Mouse (Mus musculus) hindbrain, embryonic 13.5 days (tissue): ENCODE results near the gene Lypd4. TPM values are rescaled to one million over a fixed set of nuclear protein-coding genes. Genes with fewer than 3 reads are reported as not detected.
A peak's percentile ranks its signal among the peaks of the same experiment; 100 is the strongest.
"Not testable (repeated sequence)": the region's sequence is repeated elsewhere in the genome, so short reads cannot be mapped to it uniquely, and the experiment has no call there.

Source experiments
- ATAC-seq: fragments of 200-750 bp; cut with Nextera tagmentation; 2 replicates; pipeline ENCODE4 v1.8.0; 2017; ENCODE audit warnings: moderate TSS enrichment; ENCODE audit not compliant: low FRiP score
- H3K27ac ChIP-seq: fragments of 300-500 bp; sonication (generic); 2 replicates; pipeline ENCODE4 v1.5.1; 2015; ENCODE audit warnings: inconsistent platforms, mild to moderate bottlenecking, moderate library complexity
- H3K27me3 ChIP-seq: fragments of 300-500 bp; sonication (generic); 2 replicates; pipeline ENCODE4 v1.6.1; 2015; ENCODE audit warnings: mild to moderate bottlenecking, inconsistent platforms
- H3K36me3 ChIP-seq: fragments of 300-500 bp; sonication (generic); 2 replicates; pipeline ENCODE4 v1.6.1; 2015; ENCODE audit warnings: mild to moderate bottlenecking, inconsistent platforms
- H3K4me1 ChIP-seq: fragments of 300-500 bp; sonication (generic); replicated peaks from 2 replicates; pipeline ENCODE4 v1.6.1; 2015; ENCODE audit warnings: inconsistent platforms
- H3K4me2 ChIP-seq: fragments of 300-500 bp; sonication (generic); 2 replicates; pipeline ENCODE4 v1.6.1; 2015; ENCODE audit warnings: inconsistent platforms, mild to moderate bottlenecking, moderate library complexity
- H3K4me3 ChIP-seq: fragments of 300-500 bp; sonication (generic); 2 replicates; pipeline ENCODE4 v1.5.1; 2015; ENCODE audit warnings: mild to moderate bottlenecking, inconsistent platforms
- H3K9ac ChIP-seq: fragments of 300-500 bp; sonication (generic); 2 replicates; pipeline ENCODE4 v1.6.1; 2015; ENCODE audit warnings: mild to moderate bottlenecking, inconsistent platforms
- H3K9me3 ChIP-seq: fragments of 300-500 bp; sonication (generic); 2 replicates; pipeline ENCODE4 v1.6.1; 2016; ENCODE audit warnings: inconsistent platforms
- WGBS: fragments of 180-500 bp; shearing (Covaris S2); methylation state at CpG from one replicate; pipeline ENCODE4 v1.1.7; 2015; 5-methylcytosine and 5-hydroxymethylcytosine counted together
- polyA plus RNA-seq: library from polyadenylated mRNA; unstranded; fragments of >200 nt; fragmentation: Nextera tagmentation; extraction: Ambion mirVana; gene quantifications from 2 replicates; pipeline ENCODE4 v1.2.1, GENCODE M21; 2015

Lypd4 gene
- polyA plus RNA-seq, 1 experiment from 2014 or later: not detected

DNA sequence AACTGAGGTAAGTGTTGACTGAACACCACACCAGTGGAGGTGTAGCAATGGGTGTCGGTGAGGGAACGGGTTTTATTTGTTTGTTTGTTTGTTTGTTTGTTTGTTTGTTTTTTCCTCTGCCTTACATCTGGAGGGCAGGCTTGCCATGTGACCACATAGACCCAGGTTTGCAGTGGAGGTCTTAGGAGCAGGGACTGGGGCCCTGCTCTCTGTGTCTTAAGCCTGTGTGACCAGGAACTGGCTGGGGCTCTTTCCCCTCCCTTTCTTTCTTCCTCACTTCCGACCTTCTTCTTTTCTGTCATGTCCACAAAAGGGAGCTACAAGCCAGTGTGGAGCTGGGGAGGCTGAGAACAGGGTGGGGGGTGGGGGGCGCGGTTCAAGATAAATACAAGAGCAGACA lies 28.2 kb upstream of the Lypd4 start:
- H3K4me2 ChIP-seq: no peak overlapping the region
- no peak overlapping the region for H3K27ac ChIP-seq
- no peak for ATAC-seq
- peaks cover 12% of the 10 kb centered on the region for H3K4me1 ChIP-seq
- no peaks in the 10 kb centered on the region for H3K27me3 ChIP-seq
- 74% methylated on average over 5 of the region's 5 CpGs for WGBS
- no peaks in the 10 kb centered on the region for H3K9me3 ChIP-seq
- no peaks in the 10 kb centered on the region for H3K36me3 ChIP-seq
- H3K4me3 ChIP-seq: no peak overlapping the region
- H3K9ac ChIP-seq: no peak overlapping the region

DNA sequence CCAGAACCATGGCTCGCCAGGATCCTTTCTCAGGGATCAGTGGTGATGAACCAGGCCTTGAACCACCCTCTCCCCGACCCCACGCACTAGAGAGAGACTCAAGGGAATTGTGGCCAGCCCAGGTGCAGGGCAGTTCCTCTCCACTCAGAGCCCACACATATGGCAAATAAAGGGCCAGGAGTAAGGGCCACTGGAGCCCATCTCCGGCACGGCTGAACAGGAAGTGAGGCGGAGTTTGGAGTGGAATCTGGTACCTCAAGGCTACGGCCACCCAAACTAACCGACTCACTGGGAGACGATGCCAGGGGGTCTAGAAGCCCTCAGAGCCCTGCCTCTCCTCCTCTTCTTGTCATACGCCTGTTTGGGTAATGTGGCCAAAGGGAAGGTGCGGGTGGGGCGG lies 27.5 kb upstream of the Lypd4 start, which contains the start of gene Cd79a:
TSS of gene Cd79a (plus strand) at position 158 of the 400 bp plus-strand sequence.
- WGBS: 84% methylated on average over 12 of the region's 12 CpGs

DNA sequence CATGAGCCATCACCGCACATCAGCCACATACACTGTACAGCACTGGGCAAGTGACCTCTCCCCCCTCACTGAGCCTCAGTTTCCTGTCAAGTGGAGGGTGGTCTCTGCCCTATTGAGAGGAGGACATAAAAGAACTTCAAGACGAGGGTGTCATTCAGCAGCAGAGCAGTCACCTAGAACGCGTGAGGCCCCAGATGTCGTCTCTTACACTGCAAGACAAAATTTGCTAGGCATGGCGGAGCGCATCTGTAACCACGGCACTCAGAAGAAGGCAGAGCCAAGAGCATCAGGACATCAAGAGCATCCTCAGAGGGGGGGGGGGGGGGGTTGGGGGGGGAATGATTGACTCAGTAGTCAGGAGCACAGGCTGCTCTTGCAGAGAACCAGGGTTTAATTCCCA lies 26.5 kb upstream of the Lypd4 start:
- WGBS: 69% methylated on average over 8 of the region's 8 CpGs
- H3K9ac ChIP-seq: no peak overlapping the region

More for the DNA sequence above, 27.5 kb upstream of the Lypd4 start, which contains the start of gene Cd79a:
- no peaks in the 10 kb centered on the region for H3K27me3 ChIP-seq
- H3K27ac ChIP-seq: no peak within 1 kb of the TSS
- H3K4me3 ChIP-seq: no peak within 1 kb of the TSS
- H3K9ac ChIP-seq: no peak within 1 kb of the TSS
- no peak within 1 kb of the TSS for H3K4me2 ChIP-seq
- H3K36me3 ChIP-seq: no peaks in the 10 kb centered on the region
- H3K4me1 ChIP-seq: 0 out of 2 replicates have a peak, but pooled peaks cover 4% of the 10 kb centered on the region
- H3K9me3 ChIP-seq: no peaks in the 10 kb centered on the region
- ATAC-seq: no peak

DNA sequence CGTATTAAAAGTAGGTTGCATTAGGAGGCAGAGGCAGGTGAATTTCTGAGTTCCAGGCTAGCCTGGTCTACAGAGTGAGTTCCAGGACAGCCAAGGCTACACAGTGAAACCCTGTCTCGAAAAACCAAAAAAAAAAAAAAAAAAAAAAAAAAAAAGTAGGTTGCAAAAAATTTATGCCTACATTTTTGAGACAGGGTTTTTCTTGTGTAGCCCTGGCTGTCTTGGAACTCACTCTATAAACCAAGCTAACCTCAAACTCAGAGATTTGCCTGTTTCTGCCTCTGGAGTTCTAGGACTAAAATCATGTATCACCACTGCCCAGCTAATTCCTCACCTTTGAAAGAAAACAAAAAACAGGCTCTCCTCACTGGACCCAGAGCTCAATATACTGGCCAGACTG lies 26.0 kb upstream of the Lypd4 start:
- 86% methylated on average over 2 of the region's 2 CpGs for WGBS
- H3K9ac ChIP-seq, H3K4me1 ChIP-seq, H3K9me3 ChIP-seq, H3K4me3 ChIP-seq, H3K36me3 ChIP-seq, H3K27ac ChIP-seq, ATAC-seq, H3K4me2 ChIP-seq, H3K27me3 ChIP-seq: not testable (repeated sequence)

More for the DNA sequence above, 26.5 kb upstream of the Lypd4 start:
- Histone ChIP-seq H3K9me3 (no peaks in the 10 kb centered on the region), H3K4me1 (no peaks in the 10 kb centered on the region), H3K36me3 (no peaks in the 10 kb centered on the region), H3K4me2 (no peak overlapping the region), H3K27me3 (no peaks in the 10 kb centered on the region), H3K27ac (no peak overlapping the region), H3K4me3 (no peak overlapping the region)
- ATAC-seq: no peak

DNA sequence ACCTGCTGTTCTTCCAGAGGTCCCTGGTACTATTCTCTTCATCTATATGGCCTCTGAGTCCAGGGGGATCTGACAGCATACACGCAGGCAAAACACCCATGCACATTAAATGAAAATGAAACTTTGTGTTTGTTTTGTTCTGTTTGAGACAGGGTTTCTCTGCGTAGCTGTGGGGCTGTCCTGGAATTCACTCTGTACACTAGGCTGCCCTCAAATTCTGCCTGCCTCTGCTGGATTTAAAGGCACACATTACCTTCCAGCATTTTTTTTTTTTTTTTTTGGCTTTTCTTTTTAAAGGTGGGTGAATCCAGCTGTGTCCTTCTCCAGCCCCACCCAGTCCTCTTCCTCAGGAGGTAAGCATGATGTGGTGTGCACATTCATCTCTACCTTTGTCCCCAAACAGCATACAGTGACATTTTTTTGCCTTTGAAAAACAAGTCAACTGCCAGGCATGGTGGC lies 22.4 kb upstream of the Lypd4 start:
- H3K27me3 ChIP-seq: no peaks in the 10 kb centered on the region
- peaks cover 11% of the 10 kb centered on the region for H3K4me1 ChIP-seq
- H3K9me3 ChIP-seq: no peaks in the 10 kb centered on the region
- H3K36me3 ChIP-seq: peaks cover 38% of the 10 kb centered on the region
- H3K9ac ChIP-seq: no peak overlapping the region
- no peak overlapping the region for H3K27ac ChIP-seq
- WGBS: 72% methylated on average over 2 of the region's 2 CpGs
- no peak overlapping the region for H3K4me3 ChIP-seq
- H3K4me2 ChIP-seq: no peak overlapping the region
- no peak for ATAC-seq

DNA sequence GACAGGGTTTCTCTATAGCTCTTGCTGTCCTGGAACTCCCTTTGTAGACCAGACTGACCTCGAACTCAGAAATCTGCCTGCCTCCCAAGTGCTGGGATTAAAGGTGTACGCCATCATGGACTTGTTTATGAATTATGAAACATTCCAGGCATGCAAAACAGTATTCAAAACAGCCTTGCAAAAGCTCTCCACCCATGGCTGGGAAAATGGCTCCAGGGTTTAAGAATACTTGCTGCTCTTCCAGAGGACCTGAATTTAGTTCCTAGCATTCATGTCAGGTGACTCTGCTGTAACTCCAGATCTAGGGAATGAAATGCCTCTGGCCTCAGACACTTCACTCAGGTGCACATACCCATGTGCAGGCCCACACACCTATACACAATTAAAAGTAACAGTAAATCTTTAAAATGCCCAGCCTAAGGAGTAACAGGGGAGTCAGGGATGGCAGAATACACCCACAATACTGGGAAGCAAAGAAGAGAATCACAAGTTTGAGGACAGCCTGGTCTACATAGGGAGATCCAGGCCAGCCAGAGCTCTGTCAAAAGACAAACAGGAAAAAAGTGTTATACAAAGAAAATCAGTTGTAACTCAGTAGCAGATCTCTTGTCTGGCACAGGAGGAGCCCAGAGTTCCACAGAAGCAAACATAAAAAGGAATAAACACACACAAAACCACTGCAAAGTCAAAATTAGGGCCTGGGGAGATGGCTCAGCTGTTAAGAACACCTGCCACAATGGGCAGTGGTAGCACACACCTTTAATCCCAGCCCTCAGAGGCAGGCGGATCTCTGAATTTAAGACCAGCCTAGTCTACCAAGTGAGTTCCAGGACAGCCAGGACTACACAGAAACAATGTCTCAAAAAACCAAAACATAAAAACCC lies 21.7 kb upstream of the Lypd4 start:
- no peak overlapping the region for H3K27ac ChIP-seq
- no peak overlapping the region for H3K4me2 ChIP-seq
- no peak overlapping the region for H3K9ac ChIP-seq
- H3K36me3 ChIP-seq: peaks cover 45% of the 10 kb centered on the region
- peaks cover 18% of the 10 kb centered on the region for H3K4me1 ChIP-seq
- no peak for ATAC-seq
- H3K4me3 ChIP-seq: no peak overlapping the region
- H3K9me3 ChIP-seq: no peaks in the 10 kb centered on the region
- H3K27me3 ChIP-seq: no peaks in the 10 kb centered on the region
- WGBS: 82% methylated on average over 3 of the region's 3 CpGs

DNA sequence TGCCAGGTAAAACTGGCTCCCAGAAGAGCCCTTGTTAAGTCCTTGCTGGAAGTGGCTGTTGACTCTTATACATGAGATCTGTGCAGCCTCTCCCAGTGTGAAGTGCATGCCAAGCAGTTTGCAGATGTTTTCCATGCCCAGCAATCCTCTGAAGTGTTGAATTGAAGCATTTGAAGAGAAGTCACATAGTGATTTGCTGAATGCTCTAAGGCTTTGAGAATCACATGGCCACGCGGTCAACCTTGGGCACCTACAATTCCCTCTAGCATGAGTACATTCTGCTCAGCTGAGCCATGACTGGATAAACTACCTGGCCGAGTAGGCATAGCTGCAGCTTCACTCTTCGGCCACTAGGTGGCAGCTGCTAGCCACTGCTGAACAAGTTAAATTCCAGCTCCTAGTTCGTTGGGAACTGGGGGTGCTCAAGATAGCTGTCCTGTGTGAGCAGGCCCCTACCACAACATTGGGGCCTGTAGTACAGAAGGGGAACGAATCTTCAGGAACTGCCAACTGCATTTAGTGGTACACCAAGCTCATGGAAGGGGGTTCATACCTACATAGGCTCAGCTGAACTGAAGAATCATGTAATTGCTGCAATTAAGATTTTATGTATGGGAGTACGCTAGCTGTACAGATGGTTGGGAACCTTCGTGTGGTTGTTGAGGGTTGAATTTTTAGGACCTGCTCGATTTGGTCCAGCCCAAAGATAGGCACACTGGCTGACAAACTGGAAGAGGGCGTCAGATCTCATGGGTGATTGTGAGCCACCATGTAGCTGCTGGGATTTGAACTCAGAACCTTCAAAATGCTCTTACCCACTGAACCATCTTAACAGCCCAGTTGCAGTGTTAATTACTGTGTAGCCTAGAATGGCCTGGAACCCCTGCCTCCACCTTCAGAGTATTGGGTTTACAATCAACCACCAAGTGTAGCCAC lies 20.8 kb upstream of the Lypd4 start:
- Histone ChIP-seq H3K4me2 (no peak overlapping the region), H3K4me3 (no peak overlapping the region), H3K27ac (no peak overlapping the region), H3K9me3 (no peaks in the 10 kb centered on the region), H3K36me3 (peaks cover 54% of the 10 kb centered on the region), H3K9ac (no peak overlapping the region), H3K4me1 (peaks cover 27% of the 10 kb centered on the region), H3K27me3 (no peaks in the 10 kb centered on the region)
- ATAC-seq: peak; percentile 59
- WGBS: 34% methylated on average over 10 of the region's 10 CpGs

DNA sequence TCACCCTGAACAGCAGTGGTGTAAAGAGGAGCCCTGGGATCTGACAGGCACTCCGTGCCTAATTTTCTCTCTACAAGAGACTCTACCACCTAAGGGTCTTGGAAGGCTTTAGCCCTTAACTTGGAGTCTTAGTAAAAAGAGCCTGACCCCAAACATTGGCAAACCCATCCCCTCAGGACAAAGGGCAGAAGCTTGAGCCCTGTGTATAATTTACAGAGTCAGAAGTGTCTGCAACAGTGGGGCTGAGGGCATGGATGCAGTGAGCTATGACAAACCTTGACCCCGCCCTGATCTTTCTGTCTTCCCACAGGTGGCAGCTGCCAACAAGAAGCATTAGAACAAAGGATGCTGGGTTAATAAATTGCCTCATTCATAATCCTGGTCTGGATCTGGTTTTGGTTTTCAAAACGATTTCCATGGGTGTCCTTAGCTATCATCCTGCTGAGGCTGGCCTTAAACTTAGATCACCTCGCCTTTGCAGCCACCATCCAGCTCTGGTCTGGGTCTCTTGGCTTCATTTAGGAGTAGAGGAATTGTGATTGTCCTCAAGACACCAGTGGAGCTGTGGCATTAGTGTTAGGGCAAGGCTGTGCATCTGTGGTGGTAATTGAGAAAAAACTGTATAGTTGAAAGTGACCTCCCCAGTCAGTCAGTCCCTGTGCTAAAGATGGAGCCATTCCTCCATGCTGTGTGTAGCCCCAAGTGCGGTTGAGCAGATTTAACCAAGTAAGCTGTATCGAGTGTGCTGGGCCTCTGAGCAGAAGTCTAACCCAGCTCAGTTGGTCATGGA lies 19.9 kb upstream of the Lypd4 start:
- ATAC-seq: no peak
- no peaks in the 10 kb centered on the region for H3K9me3 ChIP-seq
- peaks cover 33% of the 10 kb centered on the region for H3K4me1 ChIP-seq
- H3K4me2 ChIP-seq: no peak overlapping the region
- H3K9ac ChIP-seq: no peak overlapping the region
- H3K36me3 ChIP-seq: peaks cover 54% of the 10 kb centered on the region
- 81% methylated on average over 6 of the region's 6 CpGs for WGBS
- H3K27me3 ChIP-seq: no peaks in the 10 kb centered on the region
- H3K27ac ChIP-seq: no peak overlapping the region
- H3K4me3 ChIP-seq: no peak overlapping the region

DNA sequence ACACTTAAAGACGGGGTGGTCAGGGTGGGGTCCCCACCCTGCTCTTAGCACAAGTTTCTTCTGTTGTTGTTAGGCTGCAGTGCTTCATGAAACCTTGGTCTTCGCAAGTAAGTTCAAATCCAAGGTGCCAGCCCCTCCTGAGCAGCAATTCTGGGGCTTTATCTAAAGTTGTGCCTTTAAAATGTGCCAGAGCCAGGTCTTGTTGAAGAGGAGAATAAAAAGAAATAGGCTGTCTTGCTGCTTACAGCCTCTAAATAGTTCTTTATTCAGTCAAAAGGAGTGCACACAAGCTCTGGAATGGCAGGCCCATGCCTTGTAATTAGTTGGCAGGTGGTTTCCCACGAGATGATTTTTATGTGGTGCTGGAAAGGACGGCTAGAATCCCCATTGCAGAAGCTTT lies 17.4 kb upstream of the Lypd4 start:
- H3K4me3 ChIP-seq: no peak overlapping the region
- no peaks in the 10 kb centered on the region for H3K9me3 ChIP-seq
- peaks cover 33% of the 10 kb centered on the region for H3K4me1 ChIP-seq
- H3K27me3 ChIP-seq: no peaks in the 10 kb centered on the region
- ATAC-seq: no peak
- H3K9ac ChIP-seq: peak overlapping the region; percentile 51; the same call in 1 of the 2 replicates
- 78% methylated on average over 4 of the region's 4 CpGs for WGBS
- H3K27ac ChIP-seq: 0 out of 2 replicates have a peak overlapping the region, but pooled peaks have one; percentile 12
- no peak overlapping the region; the same call in 1 of the 2 replicates for H3K4me2 ChIP-seq
- H3K36me3 ChIP-seq: peaks cover 54% of the 10 kb centered on the region

DNA sequence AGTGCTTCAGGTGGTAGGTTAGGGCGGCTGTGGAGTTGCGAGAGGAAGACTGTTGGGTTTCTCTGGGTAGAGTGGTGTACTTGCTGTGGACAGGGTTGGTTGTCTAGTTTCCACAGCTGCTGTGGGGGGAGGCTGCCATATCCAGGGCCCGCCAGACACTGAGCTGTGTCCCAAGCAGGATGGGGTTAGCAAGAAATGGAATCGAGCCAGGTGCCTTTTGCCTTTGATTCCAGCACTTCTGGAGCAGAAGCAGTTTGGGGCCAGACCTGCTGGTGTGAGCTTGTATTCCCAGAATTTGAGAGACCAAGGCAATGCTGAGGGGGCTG lies 16.5 kb upstream of the Lypd4 start:
- 76% methylated on average over 4 of the region's 4 CpGs for WGBS
- H3K4me3 ChIP-seq: peak overlapping the region; percentile 96

DNA sequence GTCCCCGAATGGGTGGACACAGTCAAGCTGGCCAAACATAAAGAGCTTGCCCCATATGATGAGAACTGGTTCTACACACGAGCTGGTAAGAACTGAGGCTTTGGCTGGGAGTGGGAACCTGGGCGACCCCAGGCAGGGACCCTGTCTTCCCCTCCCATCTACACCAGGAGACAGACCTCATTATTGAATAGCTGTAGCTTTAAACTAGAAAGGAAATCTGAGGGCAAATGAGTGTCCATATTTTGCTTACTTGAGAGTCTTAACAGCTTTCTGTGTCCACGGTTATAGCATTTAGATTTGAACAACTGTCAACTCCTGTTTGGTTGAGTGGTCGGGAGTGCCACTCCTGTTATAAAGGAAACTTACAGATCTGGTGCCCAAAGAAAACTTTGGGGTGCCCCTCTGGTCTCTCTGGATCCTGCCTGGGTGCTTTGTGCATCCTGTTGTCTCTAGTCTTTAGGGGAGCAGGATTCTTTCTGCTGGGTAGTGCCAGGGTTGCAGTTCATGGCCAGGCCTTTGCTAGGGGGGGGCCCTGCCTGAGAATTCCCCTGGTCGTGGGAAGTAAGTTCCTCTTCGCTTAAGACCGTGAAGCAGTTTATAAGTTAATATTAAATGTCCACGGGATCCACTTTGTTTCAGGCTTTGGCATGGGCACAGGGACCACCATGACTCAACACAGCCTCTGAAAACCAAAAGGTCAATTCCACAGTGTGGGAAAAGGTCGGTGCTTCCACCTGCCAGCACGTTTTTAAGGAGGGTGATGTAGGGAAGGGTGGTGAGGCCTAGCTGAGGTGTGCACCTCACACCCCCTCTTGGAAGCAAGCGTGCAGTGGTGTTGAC lies 15.9 kb upstream of the Lypd4 start:
- Histone ChIP-seq H3K27ac (no peak overlapping the region), H3K36me3 (peaks cover 49% of the 10 kb centered on the region)

More for the DNA sequence above, 16.5 kb upstream of the Lypd4 start:
- no peak overlapping the region for H3K27ac ChIP-seq
- H3K9me3 ChIP-seq: no peaks in the 10 kb centered on the region
- peaks cover 33% of the 10 kb centered on the region for H3K4me1 ChIP-seq
- peaks cover 54% of the 10 kb centered on the region for H3K36me3 ChIP-seq
- no peaks in the 10 kb centered on the region for H3K27me3 ChIP-seq
- ATAC-seq: no peak
- peak overlapping the region; percentile 100 for H3K9ac ChIP-seq
- H3K4me2 ChIP-seq: peak overlapping the region; percentile 89

More for the DNA sequence above, 15.9 kb upstream of the Lypd4 start:
- peak overlapping the region; percentile 96 for H3K4me3 ChIP-seq
- peaks cover 33% of the 10 kb centered on the region for H3K4me1 ChIP-seq
- no peaks in the 10 kb centered on the region for H3K9me3 ChIP-seq
- peak overlapping the region; percentile 89 for H3K4me2 ChIP-seq
- 45% methylated on average over 12 of the region's 12 CpGs for WGBS
- ATAC-seq: no peak
- H3K9ac ChIP-seq: peak overlapping the region; percentile 100
- H3K27me3 ChIP-seq: no peaks in the 10 kb centered on the region
